Mouse (Mus musculus) layer of hippocampus, postnatal 10 days (tissue): ENCODE measurements at regions not wholly inside any gene's neighbourhood (a gene's known extent, or its start where the extent isn't known, plus 50 kb on each side); places are given as distances from the start of the nearest gene placed in this dataset.
A peak's percentile ranks its signal among the peaks of the same experiment; 100 is the strongest.

Experiments
- DNase-seq, 2 experiments: peaks; one replicate each; pipeline ENCODE4 v3.0.0; 2021; ENCODE audit warnings: low spot score in 2 of 2

- DNase-seq, result peak; percentile 25 to 44
Observed at GRCm38 (mm10) chr2:129883417-129883816, 83.1 kb downstream of the Stk35 start.

- DNase-seq, result no peak
Observed at GRCm38 (mm10) chr2:129884316-129884715, 84.0 kb downstream of the Stk35 start.

DNA sequence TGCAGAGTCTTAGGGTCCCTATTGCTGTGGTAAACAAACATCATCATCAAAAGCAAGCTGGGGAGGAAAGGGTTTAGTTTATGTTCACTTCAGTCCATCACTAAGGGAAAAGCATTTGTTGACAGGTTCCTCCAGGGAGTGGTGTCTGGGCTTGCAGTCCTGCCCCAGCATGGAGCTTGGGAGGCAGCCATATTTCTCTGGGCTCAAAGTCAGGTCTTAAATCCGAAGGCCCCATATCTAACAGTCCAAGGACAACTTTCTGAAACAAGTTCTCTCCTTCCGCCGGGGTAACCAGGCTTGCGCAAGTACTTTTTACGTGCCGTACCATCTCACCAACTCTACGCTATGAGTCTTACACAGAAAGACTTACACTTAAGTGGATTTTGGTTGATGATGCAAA lies 85.2 kb downstream of the Stk35 start:
- DNase-seq, result no peak

DNA sequence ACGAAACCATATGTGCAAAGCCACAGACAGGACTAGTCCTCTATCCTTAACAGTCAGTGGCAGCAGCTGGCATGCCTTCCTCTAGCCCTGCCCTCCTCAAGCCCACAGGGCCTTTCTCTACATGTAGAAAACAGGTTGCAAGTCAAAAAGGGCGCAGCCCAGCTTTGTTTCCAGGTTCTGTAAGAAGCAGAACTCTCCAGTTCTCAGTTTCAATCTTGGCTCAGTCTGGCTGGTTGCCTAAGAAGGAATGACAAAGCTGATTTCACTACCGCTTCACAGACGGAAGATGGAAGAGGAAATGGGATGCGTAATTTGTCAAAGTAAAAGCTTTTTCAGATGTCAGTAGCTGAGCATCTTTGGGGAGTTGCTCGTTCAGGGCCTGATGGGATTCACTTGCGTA lies 92.9 kb downstream of the Stk35 start:
- peak; percentile 39 to 42 for DNase-seq

DNA sequence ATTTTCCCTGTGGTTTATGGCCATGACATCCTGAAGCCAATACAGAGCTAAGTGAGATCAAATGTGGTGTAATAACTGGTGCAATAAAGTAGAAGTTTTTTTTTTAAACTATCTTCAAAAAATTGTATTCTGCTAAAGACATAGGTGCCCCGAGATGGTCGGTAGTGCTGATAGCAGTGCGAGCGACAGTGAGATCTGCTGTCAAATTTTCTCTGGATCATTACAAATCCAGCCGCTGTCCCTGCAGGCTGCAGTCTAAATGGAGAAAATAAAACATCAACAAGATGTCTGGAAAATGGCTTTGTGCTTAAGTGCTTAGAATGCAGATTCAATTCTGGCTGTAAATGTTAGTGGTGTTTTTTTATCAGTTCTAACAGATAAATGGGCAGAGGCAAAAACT lies 93.5 kb downstream of the Stk35 start:
- no peak for DNase-seq

DNA sequence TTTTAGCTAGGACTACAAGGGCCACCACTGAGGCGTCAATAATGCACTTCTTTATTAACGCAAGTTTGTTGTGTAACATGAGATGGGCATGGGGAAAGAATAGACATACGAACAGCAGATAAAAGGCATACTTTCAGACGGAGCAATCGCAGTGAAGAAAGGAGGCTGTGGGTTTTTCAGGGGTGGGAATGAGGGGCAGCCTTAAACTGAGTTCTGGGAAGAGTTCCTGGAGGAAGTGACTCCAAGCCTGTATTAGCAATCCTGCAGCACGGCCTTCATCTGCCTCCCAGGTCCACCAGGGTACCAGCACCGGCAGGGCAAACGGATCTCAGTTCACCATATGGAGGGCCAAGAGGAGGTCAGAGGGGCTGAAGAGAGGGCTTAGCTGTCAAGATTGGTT lies 94.6 kb downstream of the Stk35 start:
- no peak for DNase-seq

DNA sequence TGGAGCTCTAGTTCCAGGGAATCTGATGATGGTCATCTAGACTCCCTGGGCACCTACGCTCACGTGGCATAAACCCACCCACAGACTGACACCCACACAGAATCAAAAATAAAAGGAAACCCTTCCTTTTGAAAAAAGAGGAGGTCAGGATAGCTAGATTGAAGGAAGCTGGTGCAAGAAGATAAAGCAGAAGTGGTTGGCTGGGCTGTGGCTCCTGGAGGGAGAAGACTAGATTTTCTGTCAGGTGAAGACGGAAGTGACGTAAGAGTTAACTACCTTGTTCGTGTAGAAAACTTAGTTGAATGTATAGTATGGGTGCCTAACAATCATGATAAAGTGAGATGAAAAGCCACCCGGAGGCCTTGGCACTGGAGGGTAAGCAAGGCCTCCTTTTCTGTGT lies 95.1 kb downstream of the Stk35 start:
- no peak for DNase-seq

DNA sequence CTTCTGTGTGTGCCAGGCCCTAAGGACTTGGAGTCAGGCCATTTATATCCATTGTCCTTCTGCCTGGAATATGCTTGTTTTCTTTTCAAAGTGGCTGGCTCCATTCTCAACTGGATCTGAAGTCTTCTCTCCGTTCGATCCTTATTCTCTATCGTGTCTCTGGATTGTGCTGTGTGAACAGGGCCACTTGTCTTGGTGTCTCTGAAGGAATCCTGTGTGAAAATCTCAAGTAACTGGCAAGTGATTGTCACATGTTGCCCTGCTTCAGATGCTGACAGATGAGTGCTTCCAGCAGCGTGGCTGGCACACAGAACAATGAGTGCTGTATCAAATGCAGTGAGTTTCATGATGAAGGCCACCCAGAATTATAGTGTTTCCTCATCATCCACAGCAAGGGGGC lies 96.4 kb downstream of the Stk35 start:
- DNase-seq, result no peak

GRCm38 (mm10) chr2:129903383-129904135 lies 103.2 kb downstream of the Stk35 start:
- DNase-seq, result no peak

DNA sequence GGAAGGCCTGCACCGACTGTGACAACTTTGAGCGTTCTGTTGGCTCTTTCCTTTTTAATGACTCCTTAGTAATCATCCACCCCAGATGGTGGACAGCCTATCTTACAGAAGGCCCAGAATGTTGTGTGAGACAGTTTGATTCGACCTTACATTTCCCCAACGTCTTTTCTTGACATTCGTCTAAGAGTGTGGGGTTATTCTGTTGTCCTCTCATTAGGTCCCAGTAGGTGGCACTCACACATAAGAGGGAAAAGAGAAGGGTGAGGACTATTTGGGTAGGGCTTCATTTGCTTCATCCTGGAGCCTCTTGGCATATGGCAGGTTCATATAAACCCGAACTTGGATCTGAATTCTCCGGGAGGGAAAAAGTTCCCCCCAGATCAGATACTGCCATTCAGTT lies 104.4 kb downstream of the Stk35 start:
- peak; percentile 61 to 65 for DNase-seq

GRCm38 (mm10) chr2:129908701-129909425 lies 103.3 kb upstream of the Tgm3 start:
- peak; percentile 60 to 69 for DNase-seq

DNA sequence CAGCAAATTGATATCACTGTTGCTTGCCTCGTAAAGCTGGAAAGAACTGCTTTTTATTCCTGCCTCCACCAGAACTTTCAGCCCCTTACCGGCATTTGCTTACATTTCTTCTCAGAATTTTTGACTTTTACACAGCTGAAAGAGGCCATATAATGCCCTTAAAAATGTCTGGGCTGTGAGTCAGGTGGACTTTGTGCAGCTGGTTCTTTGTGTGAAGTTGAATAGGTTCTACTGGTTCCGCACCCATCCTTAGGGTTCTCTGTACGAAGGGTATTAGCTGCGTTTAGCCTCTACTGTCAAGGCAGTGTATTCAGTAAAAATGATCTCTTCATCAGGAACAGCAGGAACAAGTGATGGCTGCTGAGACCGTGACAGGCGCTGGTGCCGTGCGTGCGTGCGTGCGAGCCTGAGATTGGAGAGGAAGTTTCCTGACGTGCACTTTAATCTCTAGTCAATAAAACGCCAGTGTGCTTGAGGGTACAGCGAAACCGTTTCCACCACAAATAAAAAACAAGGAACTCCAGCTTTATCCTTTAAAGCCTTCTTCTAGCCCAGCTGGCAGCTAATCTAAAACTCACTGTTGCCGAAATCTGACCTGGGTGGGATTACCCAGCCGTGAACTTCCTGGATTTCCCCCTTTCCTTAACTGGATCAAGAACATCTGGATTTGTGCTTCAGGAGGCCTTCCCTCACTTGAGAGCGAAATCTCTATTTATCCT lies 100.8 kb upstream of the Tgm3 start:
- DNase-seq, result no peak

GRCm38 (mm10) chr2:129912556-129912955 lies 99.6 kb upstream of the Tgm3 start:
- DNase-seq, result no peak

- no peak for DNase-seq
Observed at GRCm38 (mm10) chr2:129914261-129914660, 97.9 kb upstream of the Tgm3 start.

DNA sequence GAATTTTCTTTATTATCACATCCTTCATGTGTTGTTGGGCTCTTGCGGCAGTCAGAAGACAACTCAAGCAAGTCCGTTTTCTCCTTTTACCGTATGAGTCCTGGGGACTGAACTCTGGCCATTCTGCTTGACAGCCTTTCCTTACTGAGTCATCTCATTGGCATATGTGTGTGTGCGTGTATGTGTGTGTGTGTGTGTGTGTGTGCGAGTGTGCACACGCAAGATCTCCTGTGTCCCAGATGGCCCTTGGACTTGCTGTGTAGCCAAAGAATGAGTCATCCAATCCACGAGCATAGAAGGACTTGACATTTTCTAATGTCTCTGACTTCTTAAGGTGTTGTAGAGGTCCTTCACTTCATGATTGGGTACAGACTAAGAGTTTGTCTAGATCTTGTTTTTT lies 95.7 kb upstream of the Tgm3 start:
- no peak for DNase-seq

GRCm38 (mm10) chr2:129918141-129918790 lies 93.9 kb upstream of the Tgm3 start:
- DNase-seq, result no peak

- no peak for DNase-seq
Observed at GRCm38 (mm10) chr2:129919551-129919950, 92.6 kb upstream of the Tgm3 start.

DNA sequence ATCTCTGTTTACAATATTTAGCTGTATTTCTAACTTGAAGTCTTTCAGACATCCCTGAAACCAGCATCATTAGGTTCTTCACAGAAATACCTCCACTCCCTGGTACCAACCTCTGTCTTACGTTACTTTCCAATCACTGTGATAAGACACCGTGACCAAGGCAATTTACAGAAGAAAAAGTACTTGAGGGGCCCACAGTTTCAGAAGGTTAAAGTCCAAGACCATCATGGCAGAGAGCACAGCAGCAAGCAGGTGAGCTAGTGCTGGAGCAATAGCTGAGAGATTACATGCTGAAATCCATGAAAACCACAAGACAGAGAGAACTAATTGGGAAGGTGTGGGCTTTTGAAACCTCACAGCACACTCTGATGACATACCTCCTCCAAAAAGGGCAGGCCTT lies 84.9 kb upstream of the Tgm3 start:
- DNase-seq, result no peak

DNA sequence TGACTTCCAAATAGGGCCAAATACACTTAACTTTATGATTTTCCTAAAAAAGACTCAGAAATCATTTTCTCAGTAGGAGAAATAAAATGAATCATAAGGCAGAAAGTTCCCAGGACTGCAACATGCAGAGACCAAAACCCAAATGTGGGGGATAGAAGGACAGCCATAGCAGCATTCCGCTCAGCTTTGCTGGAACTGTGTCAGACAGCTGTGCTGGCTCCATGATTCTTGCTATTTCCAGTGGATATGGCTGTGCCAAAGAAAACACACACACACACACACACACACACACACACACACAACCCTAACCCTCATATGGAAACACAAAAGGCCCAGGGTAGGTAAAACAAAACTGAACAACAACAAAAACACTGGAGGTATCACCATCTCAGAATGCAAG lies 78.6 kb upstream of the Tgm3 start:
- DNase-seq, result no peak

- DNase-seq, result no peak
Observed at GRCm38 (mm10) chr2:129942824-129943223, 69.3 kb upstream of the Tgm3 start.

- DNase-seq, result peak in 1 of 2 experiments; percentile 18
Observed at GRCm38 (mm10) chr2:129947847-129948553, 64.1 kb upstream of the Tgm3 start.
